Mouse (Mus musculus) cerebellum, adult 9-10 months (tissue): Measurements from ENCODE around the gene BC035044.
A peak's percentile ranks its signal among the peaks of the same experiment; 100 is the strongest.
"Not testable (repeated sequence)": the region's sequence is repeated elsewhere in the genome, so short reads cannot be mapped to it uniquely, and the experiment has no call there.

Experiments used
- DNase-seq: peaks from one replicate; pipeline ENCODE4 v3.0.0; 2022

BC035044 gene

GRCm38 (mm10) chr6:128890948-128891355, at the start of gene BC035044:
BC035044 (minus strand) TSS chr6:128891126.
- DNase-seq = no peak

GRCm38 (mm10) chr6:128935889-128936665, 45.2 kb upstream of the BC035044 start:
- DNase-seq = not testable (repeated sequence)

- not testable (repeated sequence) for DNase-seq
Measured at GRCm38 (mm10) chr6:128934081-128934480, 43.2 kb upstream of the BC035044 start, which contains the start of gene Clec2g. Clec2g (plus strand) TSS chr6:128934381.

GRCm38 (mm10) chr6:128933050-128933449, 42.1 kb upstream of the BC035044 start:
- DNase-seq = no peak

- no peak for DNase-seq
Measured at GRCm38 (mm10) chr6:128917322-128917721, 26.4 kb upstream of the BC035044 start.

- no peak for DNase-seq
Measured at GRCm38 (mm10) chr6:128913598-128914254, 22.8 kb upstream of the BC035044 start.

- DNase-seq = not testable (repeated sequence)
Measured at GRCm38 (mm10) chr6:128900796-128901552, 10.0 kb upstream of the BC035044 start.

GRCm38 (mm10) chr6:128900044-128900443, 9.1 kb upstream of the BC035044 start:
- DNase-seq = no peak

GRCm38 (mm10) chr6:128895404-128896001, 4.6 kb upstream of the BC035044 start:
- no peak for DNase-seq

GRCm38 (mm10) chr6:128888834-128889233, 2.1 kb downstream of the BC035044 start:
- DNase-seq = no peak

- DNase-seq = not testable (repeated sequence)
Measured at GRCm38 (mm10) chr6:128887091-128887790, 3.7 kb downstream of the BC035044 start, which contains the start of gene Clec2i. Clec2i (plus strand) TSS chr6:128887588.

GRCm38 (mm10) chr6:128871910-128872610, 18.9 kb downstream of the BC035044 start:
- DNase-seq = no peak

GRCm38 (mm10) chr6:128868861-128869260, 22.1 kb downstream of the BC035044 start:
- DNase-seq = no peak

- DNase-seq = no peak
Measured at GRCm38 (mm10) chr6:128857976-128858375, 33.0 kb downstream of the BC035044 start.

GRCm38 (mm10) chr6:128856250-128856649, 34.7 kb downstream of the BC035044 start:
- peak; percentile 62 for DNase-seq

GRCm38 (mm10) chr6:128855477-128855876, 35.4 kb downstream of the BC035044 start:
- DNase-seq = no peak

- no peak for DNase-seq
Measured at GRCm38 (mm10) chr6:128854895-128855294, 36.0 kb downstream of the BC035044 start.

GRCm38 (mm10) chr6:128854024-128854820, 36.7 kb downstream of the BC035044 start:
- DNase-seq = peak; percentile 66

- no peak for DNase-seq
Measured at GRCm38 (mm10) chr6:128852766-128853165, 38.2 kb downstream of the BC035044 start.

GRCm38 (mm10) chr6:128851151-128851550, 39.8 kb downstream of the BC035044 start:
- DNase-seq = no peak

- no peak for DNase-seq
Measured at GRCm38 (mm10) chr6:128850671-128851070, 40.3 kb downstream of the BC035044 start.
